Mouse (Mus musculus) inflammation-experienced regulatory T-cells, adult 16 weeks (primary cell): Measurements from ENCODE around the gene Wdr24. TPM values are rescaled to one million over a fixed set of nuclear protein-coding genes. Genes with fewer than 3 reads are reported as not detected.

Source experiments
- polyA plus RNA-seq: library from polyadenylated mRNA; unstranded; fragments of 100-300 nt; shearing (Covaris generic); gene quantifications from one replicate; pipeline ENCODE4 v1.2.1, GENCODE M21; 2017

Gene Wdr24
- 54.5 TPM for polyA plus RNA-seq

GRCm38 (mm10) chr17:25823452-25823851 is at the start of gene Wdr24:
Gene Wdr24 (plus strand): TSS chr17:25823627.

GRCm38 (mm10) chr17:25785281-25785745 is 38.1 kb upstream of the Wdr24 start, which contains the start of gene Haghl:
Gene Haghl (minus strand): TSS chr17:25785673.

GRCm38 (mm10) chr17:25786280-25786679 is 37.1 kb upstream of the Wdr24 start, which contains the start of gene Ccdc78:
Gene Ccdc78 (plus strand): TSS chr17:25786580.

GRCm38 (mm10) chr17:25792615-25793014 is 30.8 kb upstream of the Wdr24 start, which contains the start of gene Fam173a:
Gene Fam173a (minus strand): TSS chr17:25792901.

GRCm38 (mm10) chr17:25795609-25796092 is 27.8 kb upstream of the Wdr24 start, which contains the start of gene AC134908.4:
Gene AC134908.4 (minus strand): TSS chr17:25795659.

GRCm38 (mm10) chr17:25796951-25797369 is 26.5 kb upstream of the Wdr24 start, which contains the start of gene Metrn:
Gene Metrn (minus strand): TSS chr17:25797136.

GRCm38 (mm10) chr17:25808789-25809605 is 14.4 kb upstream of the Wdr24 start, which contains the start of gene Fbxl16:
Gene Fbxl16 (plus strand): TSS chr17:25809085.

GRCm38 (mm10) chr17:25828712-25829557 is 5.5 kb downstream of the Wdr24 start, which contains the start of gene Jmjd8:
Gene Jmjd8 (plus strand): TSS chr17:25828867.

GRCm38 (mm10) chr17:25833291-25833663 is 9.8 kb downstream of the Wdr24 start, which contains the start of gene Stub1:
Gene Stub1 (minus strand): TSS chr17:25833404.

GRCm38 (mm10) chr17:25837076-25837410 is 13.6 kb downstream of the Wdr24 start, which contains the start of gene Rhbdl1:
Gene Rhbdl1 (minus strand): TSS chr17:25837295.

GRCm38 (mm10) chr17:25841117-25841880 is 17.9 kb downstream of the Wdr24 start, which contains the start of gene Gm20683:
Gene Gm20683 (minus strand): TSS chr17:25841763.

GRCm38 (mm10) chr17:25844396-25844901 is 21.0 kb downstream of the Wdr24 start, which contains the start of gene Rhot2:
Gene Rhot2 (minus strand): TSS chr17:25844851.

GRCm38 (mm10) chr17:25860832-25861703 is 37.6 kb downstream of the Wdr24 start, which contains the start of gene Wdr90:
Gene Wdr90 (minus strand): TSS chr17:25861501.

GRCm38 (mm10) chr17:25868601-25869191 is 45.3 kb downstream of the Wdr24 start, which contains the start of gene Mcrip2:
Gene Mcrip2 (minus strand): TSS chr17:25868764.

GRCm38 (mm10) chr17:25874721-25875170 is 51.3 kb downstream of the Wdr24 start, which contains the start of gene Mettl26:
Gene Mettl26 (plus strand): TSS chr17:25875074.

